In genomic region chr19:24785056-24785675, GRCm38 (mm10) we compare ENCODE assay signal across 18 mouse cellular contexts.
DNase-seq lines count a peak whose midpoint lies in the region; ATAC-seq and TF ChIP-seq lines count a peak whose summit lies in the region.
"Had no signal": no experiment of that assay in that cellular context is flagged by ENCODE, and none has a peak within 500 bp of the region (broad histone marks: within the 10 kb centered on the region; RNA-seq: fewer than 3 reads in every experiment).

No protein-coding gene starts in this region.

- H3K4me2 ChIP-seq in hindbrain, embryonic 16.5 days (ENCODE audit: low read length): no peak overlapping the region
- H3K4me2 ChIP-seq in hindbrain, embryonic 12.5 days (replicated peaks): no peak overlapping the region
- 0 out of 2 replicates have a peak overlapping the region, but pooled peaks have one; percentile 11 for H3K4me2 ChIP-seq in embryonic facial prominence, embryonic 12.5 days (replicated peaks)
- H3K4me2 ChIP-seq in limb, embryonic 13.5 days (replicated peaks): peak overlapping the region; percentile 23
- H3K4me2 ChIP-seq in forebrain, embryonic 14.5 days (ENCODE audit: low read length): no peak overlapping the region
- H3K4me2 ChIP-seq: forebrain, embryonic 12.5 days; heart, embryonic 13.5 days; liver, embryonic 13.5 days; lung, embryonic 15.5 days had no signal

- H3K4me3 ChIP-seq in hindbrain, embryonic 16.5 days (ENCODE audit: low read length): no peak overlapping the region
- H3K4me3 ChIP-seq in hindbrain, embryonic 12.5 days: no peak overlapping the region
- no peak overlapping the region for H3K4me3 ChIP-seq in embryonic facial prominence, embryonic 12.5 days
- no peak overlapping the region for H3K4me3 ChIP-seq in limb, embryonic 13.5 days
- no peak overlapping the region for H3K4me3 ChIP-seq in kidney, adult 2 months (ENCODE audit: insufficient read depth, low read depth, low read length)
- H3K4me3 ChIP-seq in forebrain, embryonic 14.5 days (ENCODE audit: low read depth, low read length): no peak overlapping the region
- H3K4me3 ChIP-seq: forebrain, embryonic 12.5 days; heart, embryonic 13.5 days; liver, embryonic 13.5 days; lung, embryonic 15.5 days had no signal

- WGBS in hindbrain, embryonic 16.5 days: 67% methylated on average over 15 of the region's 15 CpGs
- 74% methylated on average over 15 of the region's 15 CpGs for WGBS in hindbrain, embryonic 12.5 days
- WGBS in embryonic facial prominence, embryonic 12.5 days: 20% methylated on average over 15 of the region's 15 CpGs
- WGBS in limb, embryonic 13.5 days: 14% methylated on average over 15 of the region's 15 CpGs
- WGBS in kidney, adult 2 months: 67% methylated on average over 15 of the region's 15 CpGs
- WGBS in forebrain, embryonic 14.5 days: 80% methylated on average over 15 of the region's 15 CpGs

- H3K27me3 ChIP-seq in hindbrain, embryonic 16.5 days (replicated peaks; ENCODE audit: control insufficient read depth, insufficient read depth, low read length): no peaks in the 10 kb centered on the region
- no peaks in the 10 kb centered on the region for H3K27me3 ChIP-seq in hindbrain, embryonic 12.5 days
- H3K27me3 ChIP-seq in embryonic facial prominence, embryonic 12.5 days: 0 out of 2 replicates have a peak, but pooled peaks cover 2% of the 10 kb centered on the region
- H3K27me3 ChIP-seq in limb, embryonic 13.5 days: no peaks in the 10 kb centered on the region; the same call in 1 of the 2 replicates
- no peaks in the 10 kb centered on the region for H3K27me3 ChIP-seq in kidney, adult 2 months (replicated peaks; ENCODE audit: control insufficient read depth, insufficient read depth, low read length)
- H3K27me3 ChIP-seq in forebrain, embryonic 14.5 days (replicated peaks; ENCODE audit: control insufficient read depth, insufficient read depth, low read length): no peaks in the 10 kb centered on the region
- H3K27me3 ChIP-seq: forebrain, embryonic 12.5 days; heart, embryonic 13.5 days; liver, embryonic 13.5 days; lung, embryonic 15.5 days had no signal

- peak; percentile 60 for DNase-seq in embryo, embryonic 11 days
- DNase-seq in kidney, adult 2 months: no peak
- DNase-seq in forebrain, embryonic 14.5 days (ENCODE audit: low spot score): no peak
- DNase-seq in testis, postnatal 10 days (ENCODE audit: low spot score): no peak
- DNase-seq: adrenal gland, postnatal 25 days; cerebellum, adult 9-10 months; kidney, adult 11 months; kidney, postnatal 36 days; layer of hippocampus, postnatal 36 days; liver, embryonic 13.5 days; thymus, adult 2 months had no signal

- ATAC-seq in hindbrain, embryonic 16.5 days: peak; percentile 44; the same call in 1 of the 2 replicates
- ATAC-seq in hindbrain, embryonic 12.5 days (ENCODE audit: low FRiP score): no peak
- 0 out of 2 replicates have a peak, but pooled peaks have one; percentile 7 for ATAC-seq in embryonic facial prominence, embryonic 12.5 days (ENCODE audit: insufficient number of reproducible peaks, insufficient read depth, low FRiP score, low TSS enrichment)
- no peak for ATAC-seq in limb, embryonic 13.5 days (ENCODE audit: low FRiP score, low read depth)
- ATAC-seq in forebrain, embryonic 14.5 days: no peak

- H3K36me3 ChIP-seq in hindbrain, embryonic 16.5 days (ENCODE audit: control insufficient read depth, insufficient read depth, low read length): no peaks in the 10 kb centered on the region
- no peaks in the 10 kb centered on the region for H3K36me3 ChIP-seq in hindbrain, embryonic 12.5 days
- H3K36me3 ChIP-seq in embryonic facial prominence, embryonic 12.5 days: no peaks in the 10 kb centered on the region
- H3K36me3 ChIP-seq in limb, embryonic 13.5 days: no peaks in the 10 kb centered on the region
- no peaks in the 10 kb centered on the region for H3K36me3 ChIP-seq in kidney, adult 2 months (ENCODE audit: control insufficient read depth, insufficient read depth, low read length)
- no peaks in the 10 kb centered on the region for H3K36me3 ChIP-seq in forebrain, embryonic 14.5 days (ENCODE audit: control insufficient read depth, insufficient read depth, low read length)
- H3K36me3 ChIP-seq: forebrain, embryonic 12.5 days; liver, embryonic 13.5 days; lung, embryonic 15.5 days had no signal

- no peak for TF ChIP-seq POLR2A in kidney, adult 2 months (IDR thresholded peaks at IDR 0.05; ENCODE audit: low read depth, low read length)

- H3K27ac ChIP-seq in hindbrain, embryonic 16.5 days (ENCODE audit: low read depth, low read length): no peak overlapping the region
- H3K27ac ChIP-seq in hindbrain, embryonic 12.5 days: no peak overlapping the region
- H3K27ac ChIP-seq in embryonic facial prominence, embryonic 12.5 days: peak overlapping the region; percentile 80; the same call in 1 of the 2 replicates
- H3K27ac ChIP-seq in limb, embryonic 13.5 days: no peak overlapping the region
- no peak overlapping the region for H3K27ac ChIP-seq in kidney, adult 2 months (ENCODE audit: insufficient read depth, low read depth, low read length)
- no peak overlapping the region for H3K27ac ChIP-seq in forebrain, embryonic 14.5 days (ENCODE audit: low read depth, low read length)
- H3K27ac ChIP-seq: forebrain, embryonic 12.5 days; heart, embryonic 13.5 days; liver, embryonic 13.5 days; lung, embryonic 15.5 days had no signal

- H3K4me1 ChIP-seq in hindbrain, embryonic 16.5 days (ENCODE audit: control insufficient read depth, insufficient read depth, low read depth, low read length): peaks cover 11% of the 10 kb centered on the region
- peaks cover 14% of the 10 kb centered on the region for H3K4me1 ChIP-seq in hindbrain, embryonic 12.5 days
- H3K4me1 ChIP-seq in embryonic facial prominence, embryonic 12.5 days: peaks cover 40% of the 10 kb centered on the region
- H3K4me1 ChIP-seq in limb, embryonic 13.5 days: peaks cover 35% of the 10 kb centered on the region
- H3K4me1 ChIP-seq in kidney, adult 2 months (ENCODE audit: control insufficient read depth, insufficient read depth, low read length): no peaks in the 10 kb centered on the region
- H3K4me1 ChIP-seq in forebrain, embryonic 14.5 days (ENCODE audit: control insufficient read depth, insufficient read depth, low read length): peaks cover 6% of the 10 kb centered on the region

- no peak overlapping the region for H3K9ac ChIP-seq in hindbrain, embryonic 16.5 days (ENCODE audit: low read depth, low read length)
- no peak overlapping the region for H3K9ac ChIP-seq in hindbrain, embryonic 12.5 days
- H3K9ac ChIP-seq in embryonic facial prominence, embryonic 12.5 days: no peak overlapping the region
- H3K9ac ChIP-seq in limb, embryonic 13.5 days: no peak overlapping the region
- H3K9ac ChIP-seq in forebrain, embryonic 14.5 days (ENCODE audit: low read length): no peak overlapping the region
- H3K9ac ChIP-seq: forebrain, embryonic 12.5 days; heart, embryonic 13.5 days; liver, embryonic 13.5 days; lung, embryonic 15.5 days had no signal

- no peak for TF ChIP-seq CTCF in kidney, adult 2 months (conservative IDR thresholded peaks at IDR 0.05; ENCODE audit: insufficient read depth, insufficient read length, low read depth, low read length)

- H3K9me3 ChIP-seq in hindbrain, embryonic 16.5 days (ENCODE audit: control insufficient read depth, low read length): no peaks in the 10 kb centered on the region
- no peaks in the 10 kb centered on the region for H3K9me3 ChIP-seq in hindbrain, embryonic 12.5 days (replicated peaks)
- no peaks in the 10 kb centered on the region for H3K9me3 ChIP-seq in embryonic facial prominence, embryonic 12.5 days
- no peaks in the 10 kb centered on the region for H3K9me3 ChIP-seq in limb, embryonic 13.5 days
- H3K9me3 ChIP-seq in forebrain, embryonic 14.5 days (replicated peaks; ENCODE audit: control insufficient read depth, low read length): no peaks in the 10 kb centered on the region
- H3K9me3 ChIP-seq: forebrain, embryonic 12.5 days; heart, embryonic 13.5 days; liver, embryonic 13.5 days; lung, embryonic 15.5 days had no signal

Comparison
In these comparisons a context has a peak if more than half of its experiments do, and no peak if none do; other contexts are left out.
1. ATAC-seq: peak in hindbrain, embryonic 16.5 days (single experiment) and embryonic facial prominence, embryonic 12.5 days (single experiment); none in hindbrain, embryonic 12.5 days (single experiment), limb, embryonic 13.5 days (single experiment) and forebrain, embryonic 14.5 days (single experiment).
2. H3K4me2 ChIP-seq: peak in embryonic facial prominence, embryonic 12.5 days (single experiment) and limb, embryonic 13.5 days (single experiment); none in hindbrain, embryonic 16.5 days (single experiment), hindbrain, embryonic 12.5 days (single experiment) and forebrain, embryonic 14.5 days (single experiment).